Mouse (Mus musculus): ENCODE data around the gene Mbtps1. TPM values are rescaled to one million over a fixed set of nuclear protein-coding genes. Genes with fewer than 3 reads are reported as not detected.

The Mbtps1 gene
- polyA plus RNA-seq, 1 experiment from 2014 or later = 147 TPM

- no peak within 1 kb of the TSS for H3K4me2 ChIP-seq (replicated peaks)
- H3K4me1 ChIP-seq = peaks cover 15% of the 10 kb centered on the region
- no peak for ATAC-seq (ENCODE audit: insufficient number of reproducible peaks, insufficient read depth, low FRiP score, low TSS enrichment)
- WGBS = 19% methylated on average over 5 of the region's 5 CpGs
- no peak within 1 kb of the TSS for H3K4me3 ChIP-seq
- H3K36me3 ChIP-seq = peaks cover 14% of the 10 kb centered on the region; the same call in 1 of the 2 replicates
- no peak within 1 kb of the TSS for H3K9ac ChIP-seq
- no peak within 1 kb of the TSS for H3K27ac ChIP-seq
- no peaks in the 10 kb centered on the region for H3K27me3 ChIP-seq
- no peaks in the 10 kb centered on the region for H3K9me3 ChIP-seq
These were observed 56.9 kb downstream of the Mbtps1 start, which contains the start of gene Slc38a8 for GRCm38 (mm10) chr8:119501598-119501997. Gene Slc38a8 (minus strand): TSS chr8:119501698.

- H3K27ac ChIP-seq = no peak overlapping the region
- no peaks in the 10 kb centered on the region for H3K9me3 ChIP-seq
- H3K4me2 ChIP-seq (replicated peaks) = no peak overlapping the region
- 70% methylated on average over 2 of the region's 2 CpGs for WGBS
- H3K36me3 ChIP-seq = 0 out of 2 replicates have a peak, but pooled peaks cover 2% of the 10 kb centered on the region
- H3K9ac ChIP-seq = no peak overlapping the region
- no peak overlapping the region for H3K4me3 ChIP-seq
- peaks cover 11% of the 10 kb centered on the region for H3K4me1 ChIP-seq
- no peaks in the 10 kb centered on the region for H3K27me3 ChIP-seq
- ATAC-seq (ENCODE audit: insufficient number of reproducible peaks, insufficient read depth, low FRiP score, low TSS enrichment) = no peak
These were observed 58.7 kb downstream of the Mbtps1 start for GRCm38 (mm10) chr8:119499836-119500235.

- Histone ChIP-seq H3K27me3 (no peaks in the 10 kb centered on the region), H3K4me1 (peaks cover 11% of the 10 kb centered on the region), H3K4me3 (no peak overlapping the region), H3K36me3 (no peaks in the 10 kb centered on the region), H3K4me2 (replicated peaks) (no peak overlapping the region), H3K9ac (no peak overlapping the region), H3K9me3 (no peaks in the 10 kb centered on the region), H3K27ac (no peak overlapping the region)
- 23% methylated on average over 6 of the region's 6 CpGs for WGBS
- no peak for ATAC-seq (ENCODE audit: insufficient number of reproducible peaks, insufficient read depth, low FRiP score, low TSS enrichment)
These were observed 61.7 kb downstream of the Mbtps1 start for GRCm38 (mm10) chr8:119496848-119497247.

DNA sequence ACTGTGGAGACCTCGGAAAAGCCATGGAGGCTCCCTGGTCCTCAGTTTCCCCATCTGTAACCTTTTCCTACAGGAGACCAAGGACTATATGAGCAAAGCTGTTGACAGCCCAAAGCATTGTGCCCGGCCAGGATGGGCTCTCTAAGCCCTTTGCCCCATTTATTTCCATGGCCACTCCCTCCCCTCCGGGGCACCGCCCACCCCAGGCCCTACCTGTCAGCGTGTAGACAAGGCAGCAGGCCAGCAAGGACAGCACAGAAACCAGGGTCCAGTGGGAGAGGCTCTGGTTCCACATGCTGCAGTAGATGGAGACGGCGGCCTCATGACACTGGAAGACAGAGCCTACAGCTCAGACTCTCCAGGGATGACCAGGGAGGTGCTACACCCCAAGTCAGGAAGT, 71.4 kb downstream of the Mbtps1 start:
- Histone ChIP-seq H3K27ac (no peak overlapping the region), H3K9ac (no peak overlapping the region), H3K9me3 (no peaks in the 10 kb centered on the region), H3K4me1 (peaks cover 20% of the 10 kb centered on the region), H3K4me2 (replicated peaks) (no peak overlapping the region), H3K27me3 (no peaks in the 10 kb centered on the region), H3K36me3 (no peaks in the 10 kb centered on the region), H3K4me3 (no peak overlapping the region)
- no peak for ATAC-seq (ENCODE audit: insufficient number of reproducible peaks, insufficient read depth, low FRiP score, low TSS enrichment)
- 78% methylated on average over 7 of the region's 7 CpGs for WGBS

DNA sequence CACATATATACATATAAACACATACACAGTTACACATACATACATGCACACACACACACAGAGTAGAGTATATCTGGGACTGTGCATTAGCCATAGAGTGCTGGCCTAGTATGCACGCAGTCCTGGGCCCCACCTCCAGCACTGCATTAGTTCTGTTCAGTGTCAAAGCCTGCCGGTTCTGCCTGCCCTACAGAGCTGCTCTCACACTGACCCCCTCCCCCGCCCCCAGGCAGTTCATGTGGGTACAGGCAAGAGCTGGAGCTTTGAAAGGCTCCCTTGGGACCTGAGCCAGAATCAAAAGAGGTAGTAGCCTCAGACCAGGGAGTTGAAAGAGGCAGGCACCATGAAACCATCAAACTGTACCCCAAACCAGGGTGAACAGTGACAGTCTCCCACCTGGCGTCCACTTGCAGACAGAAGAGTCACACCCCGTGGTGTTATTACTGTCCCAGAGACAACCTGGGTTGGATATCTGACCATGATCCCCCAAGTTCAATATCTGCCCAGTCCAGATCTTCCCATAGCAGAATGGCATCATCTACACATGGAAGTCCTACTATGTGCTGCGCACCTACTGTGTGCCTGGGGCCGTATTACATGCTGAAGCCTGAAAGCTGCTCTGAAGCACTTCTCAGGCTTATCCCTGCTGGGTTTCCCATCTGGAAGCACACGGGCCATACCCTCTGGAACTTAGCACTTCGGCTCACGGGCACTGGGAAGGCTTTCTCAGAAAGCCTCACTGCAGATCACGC, 74.2 kb downstream of the Mbtps1 start:
- Histone ChIP-seq H3K4me1 (peaks cover 5% of the 10 kb centered on the region; the same call in 1 of the 2 replicates), H3K36me3 (no peaks in the 10 kb centered on the region), H3K4me2 (replicated peaks) (no peak overlapping the region), H3K27me3 (no peaks in the 10 kb centered on the region), H3K9me3 (no peaks in the 10 kb centered on the region), H3K9ac (no peak overlapping the region), H3K27ac (no peak overlapping the region), H3K4me3 (no peak overlapping the region)
- no peak for ATAC-seq (ENCODE audit: insufficient number of reproducible peaks, insufficient read depth, low FRiP score, low TSS enrichment)
- WGBS = 77% methylated on average over 11 of the region's 11 CpGs

DNA sequence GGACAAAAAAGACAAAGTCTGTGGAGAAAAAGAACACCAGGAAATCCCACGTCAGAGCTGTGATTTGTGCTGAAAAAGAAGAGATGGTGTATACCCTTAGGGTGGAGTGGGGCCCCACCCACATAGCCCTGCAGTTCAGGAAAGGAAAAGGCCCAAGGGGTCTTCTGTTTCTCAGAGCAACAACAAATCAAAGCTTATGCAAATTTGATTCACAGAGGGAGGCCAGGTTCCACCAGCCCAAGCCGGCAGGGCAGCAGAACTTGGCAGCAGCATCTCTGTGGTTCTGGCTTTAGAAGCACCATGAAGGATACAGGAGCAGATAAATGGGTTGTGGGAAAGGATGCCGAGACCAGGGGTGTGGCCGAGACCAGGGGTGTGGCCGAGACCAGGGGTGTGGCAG, 79.9 kb downstream of the Mbtps1 start:
- 28% methylated on average over 5 of the region's 5 CpGs for WGBS
- no peaks in the 10 kb centered on the region for H3K4me1 ChIP-seq
- no peak overlapping the region for H3K9ac ChIP-seq
- no peak overlapping the region for H3K4me3 ChIP-seq
- no peak overlapping the region for H3K4me2 ChIP-seq (replicated peaks)
- no peaks in the 10 kb centered on the region for H3K9me3 ChIP-seq
- H3K27me3 ChIP-seq = no peaks in the 10 kb centered on the region
- H3K36me3 ChIP-seq = no peaks in the 10 kb centered on the region
- no peak for ATAC-seq (ENCODE audit: insufficient number of reproducible peaks, insufficient read depth, low FRiP score, low TSS enrichment)
- no peak overlapping the region for H3K27ac ChIP-seq

DNA sequence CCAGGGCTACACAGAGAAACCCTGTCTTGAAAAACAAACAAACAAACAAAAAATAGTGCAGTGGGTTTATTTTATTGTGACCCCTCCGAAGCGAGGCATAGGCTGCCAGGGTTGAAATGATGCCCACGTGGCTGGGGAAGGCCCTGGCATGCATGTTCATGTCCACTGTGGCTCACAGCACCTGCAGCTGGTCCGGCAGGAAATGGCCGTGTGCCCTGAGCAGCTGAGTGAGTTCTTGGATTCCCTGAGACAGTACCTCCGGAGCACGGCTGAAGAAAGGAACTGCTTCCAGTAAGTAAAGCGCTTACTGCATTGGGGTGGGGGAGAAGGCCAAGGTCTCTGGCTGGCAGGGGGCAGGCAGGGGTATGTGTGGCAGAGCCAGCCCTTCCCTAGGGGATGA, 90.4 kb downstream of the Mbtps1 start:
- no peak overlapping the region for H3K4me3 ChIP-seq

DNA sequence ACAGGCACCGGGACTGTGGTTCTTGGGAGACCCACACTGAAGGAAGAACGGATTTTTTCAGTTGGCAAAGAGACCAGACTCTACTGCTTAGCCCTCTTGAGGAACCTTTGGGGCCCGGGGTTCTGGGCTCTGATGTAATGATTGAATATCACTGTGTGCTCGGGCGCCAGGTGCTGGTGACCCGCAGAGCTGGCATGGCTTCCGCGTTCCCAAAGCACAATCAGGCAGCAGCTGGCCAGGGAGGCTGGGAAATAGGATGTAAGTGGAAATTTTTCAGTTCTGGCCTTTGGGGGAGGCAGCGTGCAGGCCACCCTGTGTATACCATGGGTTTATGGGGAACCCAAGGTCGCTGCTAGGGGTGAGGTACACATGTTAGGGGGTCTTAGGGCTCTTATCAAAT, 91.7 kb downstream of the Mbtps1 start:
- Histone ChIP-seq H3K4me1 (peaks cover 16% of the 10 kb centered on the region), H3K36me3 (no peaks in the 10 kb centered on the region), H3K9ac (no peak overlapping the region), H3K4me3 (no peak overlapping the region), H3K9me3 (no peaks in the 10 kb centered on the region), H3K27ac (no peak overlapping the region), H3K27me3 (peaks cover 42% of the 10 kb centered on the region), H3K4me2 (replicated peaks) (peak overlapping the region; percentile 37; the same call in 1 of the 2 replicates)
- no peak for ATAC-seq (ENCODE audit: insufficient number of reproducible peaks, insufficient read depth, low FRiP score, low TSS enrichment)
- 80% methylated on average over 10 of the region's 10 CpGs for WGBS

More for the DNA sequence above, 90.4 kb downstream of the Mbtps1 start:
- 82% methylated on average over 8 of the region's 8 CpGs for WGBS
- ATAC-seq (ENCODE audit: insufficient number of reproducible peaks, insufficient read depth, low FRiP score, low TSS enrichment) = no peak
- Histone ChIP-seq H3K27me3 (peaks cover 43% of the 10 kb centered on the region), H3K9me3 (no peaks in the 10 kb centered on the region), H3K4me1 (peaks cover 16% of the 10 kb centered on the region), H3K36me3 (no peaks in the 10 kb centered on the region), H3K4me2 (replicated peaks) (no peak overlapping the region), H3K9ac (no peak overlapping the region), H3K27ac (no peak overlapping the region)

- Histone ChIP-seq H3K27me3 (peaks cover 42% of the 10 kb centered on the region), H3K9me3 (no peaks in the 10 kb centered on the region), H3K4me2 (replicated peaks) (peak overlapping the region; percentile 37), H3K36me3 (no peaks in the 10 kb centered on the region), H3K27ac (no peak overlapping the region), H3K4me1 (peaks cover 16% of the 10 kb centered on the region), H3K9ac (no peak overlapping the region), H3K4me3 (no peak overlapping the region)
- 3% methylated on average over 18 of the region's 18 CpGs for WGBS
- no peak; the same call in 1 of the 2 replicates for ATAC-seq (ENCODE audit: insufficient number of reproducible peaks, insufficient read depth, low FRiP score, low TSS enrichment)
These were observed 92.4 kb downstream of the Mbtps1 start for GRCm38 (mm10) chr8:119466105-119466504.

GRCm38 (mm10) chr8:119463709-119464108, 94.8 kb downstream of the Mbtps1 start:
- ATAC-seq (ENCODE audit: insufficient number of reproducible peaks, insufficient read depth, low FRiP score, low TSS enrichment) = no peak

DNA sequence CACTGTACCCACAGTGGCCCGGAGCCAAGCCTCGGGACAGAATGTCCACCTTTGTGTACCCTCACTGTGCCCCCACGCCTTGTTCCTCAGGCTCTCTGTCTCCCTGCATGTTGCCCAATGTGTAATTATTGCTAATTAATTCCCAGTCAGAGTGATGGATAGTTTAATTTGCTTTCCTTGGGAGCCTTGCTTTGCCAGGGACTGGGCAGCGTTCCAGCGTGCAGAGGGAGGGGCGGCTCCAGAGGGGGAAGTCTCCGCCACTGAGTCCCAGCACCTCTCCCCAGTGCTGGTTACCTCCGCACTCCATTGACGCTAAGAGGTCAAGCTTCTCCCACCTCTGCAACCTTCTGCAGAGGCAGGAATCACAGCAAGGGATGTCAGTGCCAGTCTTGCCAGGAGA, 97.2 kb downstream of the Mbtps1 start:
- Histone ChIP-seq H3K9ac (no peak overlapping the region), H3K36me3 (no peaks in the 10 kb centered on the region), H3K4me1 (peaks cover 15% of the 10 kb centered on the region), H3K27ac (no peak overlapping the region), H3K9me3 (no peaks in the 10 kb centered on the region), H3K4me3 (no peak overlapping the region), H3K4me2 (replicated peaks) (no peak overlapping the region), H3K27me3 (peaks cover 30% of the 10 kb centered on the region)
- 75% methylated on average over 9 of the region's 9 CpGs for WGBS
- ATAC-seq (ENCODE audit: insufficient number of reproducible peaks, insufficient read depth, low FRiP score, low TSS enrichment) = no peak

More at GRCm38 (mm10) chr8:119463709-119464108, 94.8 kb downstream of the Mbtps1 start:
- Histone ChIP-seq H3K36me3 (no peaks in the 10 kb centered on the region), H3K4me1 (peaks cover 16% of the 10 kb centered on the region), H3K4me3 (no peak overlapping the region), H3K9ac (no peak overlapping the region), H3K4me2 (replicated peaks) (no peak overlapping the region), H3K27me3 (peaks cover 42% of the 10 kb centered on the region), H3K27ac (no peak overlapping the region), H3K9me3 (no peaks in the 10 kb centered on the region)
- WGBS = 60% methylated on average over 7 of the region's 7 CpGs

- H3K27me3 ChIP-seq = peaks cover 14% of the 10 kb centered on the region
- no peaks in the 10 kb centered on the region for H3K9me3 ChIP-seq
- no peak overlapping the region for H3K4me3 ChIP-seq
- no peak overlapping the region for H3K9ac ChIP-seq
- H3K36me3 ChIP-seq = no peaks in the 10 kb centered on the region
- 0 out of 2 replicates have a peak overlapping the region, but pooled peaks have one; percentile 6 for H3K27ac ChIP-seq
- no peak for ATAC-seq (ENCODE audit: insufficient number of reproducible peaks, insufficient read depth, low FRiP score, low TSS enrichment)
- no peak overlapping the region for H3K4me2 ChIP-seq (replicated peaks)
- 0 out of 2 replicates have a peak, but pooled peaks cover under 1% of the 10 kb centered on the region for H3K4me1 ChIP-seq
- 56% methylated on average over 16 of the region's 16 CpGs for whole genome bisulfite sequencing
These were observed 98.8 kb downstream of the Mbtps1 start for GRCm38 (mm10) chr8:119459724-119460123.

All from embryonic facial prominence, embryonic 12.5 days (tissue).